Mouse (Mus musculus): ENCODE measurements around the gene Pck2.

DNA sequence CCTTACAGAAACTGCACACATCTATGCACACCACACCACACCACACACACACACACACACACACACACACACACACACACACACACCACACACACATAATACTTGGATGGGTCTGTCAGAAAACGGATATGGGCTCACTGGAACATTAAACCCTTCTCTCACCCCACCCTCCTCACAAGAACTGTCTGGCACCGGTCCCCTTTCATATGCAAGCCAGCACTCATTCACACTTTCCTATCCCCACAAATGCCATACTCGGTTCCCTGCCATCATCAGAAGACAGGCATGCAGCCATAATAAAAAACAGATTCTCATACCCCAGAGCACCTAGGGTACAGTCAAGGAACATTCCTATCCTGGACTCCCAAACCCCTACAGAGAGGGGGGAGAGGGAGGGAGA is 48.0 kb upstream of the Pck2 start:
- no peak for TF ChIP-seq POLR2A (IDR thresholded peaks at IDR 0.05; ENCODE audit: borderline replicate concordance, control insufficient read depth, low read depth, low read length)
- TF ChIP-seq CTCF (IDR thresholded peaks at IDR 0.05; ENCODE audit: control insufficient read depth, insufficient read depth, low read length), result no peak
